Mouse (Mus musculus): ENCODE measurements around the gene Rac2.

- TF ChIP-seq POLR2A (IDR thresholded peaks at IDR 0.05; ENCODE audit: control insufficient read depth, extremely low read depth, insufficient read depth, low read length, poor library complexity) (no peak), CTCF (IDR thresholded peaks at IDR 0.05; ENCODE audit: borderline replicate concordance, control insufficient read depth, extremely low read depth, insufficient read depth, low read length, poor library complexity) (no peak)
Observed at GRCm38 (mm10) chr15:78576284-78576810, 3.8 kb upstream of the Rac2 start.

Data from thymus, adult 2 months (tissue).